Mouse (Mus musculus) A20 (cell line): ENCODE results near the gene Car9.

ENCODE experiments used
- DNase-seq: peaks from one replicate; pipeline ENCODE4 v3.0.0-alpha.2; 2011; ENCODE audit warnings: low read depth, low spot score

Car9 gene

DNA sequence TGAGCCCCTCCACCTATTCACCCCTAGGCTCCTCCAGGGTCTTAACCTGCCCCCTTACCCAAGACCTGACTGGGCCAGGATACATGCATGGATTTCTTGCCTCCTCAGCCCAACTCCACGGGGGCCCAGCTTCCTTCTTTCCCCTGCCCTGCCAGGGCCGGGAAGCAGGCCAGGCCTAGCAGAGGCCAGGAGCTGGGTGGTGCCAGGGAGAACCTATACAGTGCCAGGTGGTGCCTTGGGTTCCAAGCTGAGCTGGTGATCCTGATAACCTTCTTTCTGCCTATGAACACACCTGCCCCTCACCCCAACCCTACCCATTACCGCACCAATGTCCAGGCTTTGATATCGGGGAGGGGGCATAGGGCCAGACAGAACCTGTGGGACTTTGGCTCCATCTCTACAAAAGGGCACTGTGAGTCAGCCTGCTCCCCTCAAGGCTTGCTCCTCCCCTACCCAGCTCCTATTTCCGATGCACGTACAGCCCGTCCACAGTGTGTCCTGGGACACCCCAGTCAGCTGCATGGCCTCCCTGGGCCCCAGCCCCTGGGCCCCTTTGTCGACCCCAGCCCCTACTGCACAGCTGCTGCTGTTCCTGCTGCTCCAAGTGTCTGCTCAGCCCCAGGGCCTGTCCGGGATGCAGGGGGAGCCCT is at the start of gene Car9:
Gene Car9, plus strand, starts transcription at position 431 of the 650 bp plus-strand sequence.
- DNase-seq, result no peak

DNA sequence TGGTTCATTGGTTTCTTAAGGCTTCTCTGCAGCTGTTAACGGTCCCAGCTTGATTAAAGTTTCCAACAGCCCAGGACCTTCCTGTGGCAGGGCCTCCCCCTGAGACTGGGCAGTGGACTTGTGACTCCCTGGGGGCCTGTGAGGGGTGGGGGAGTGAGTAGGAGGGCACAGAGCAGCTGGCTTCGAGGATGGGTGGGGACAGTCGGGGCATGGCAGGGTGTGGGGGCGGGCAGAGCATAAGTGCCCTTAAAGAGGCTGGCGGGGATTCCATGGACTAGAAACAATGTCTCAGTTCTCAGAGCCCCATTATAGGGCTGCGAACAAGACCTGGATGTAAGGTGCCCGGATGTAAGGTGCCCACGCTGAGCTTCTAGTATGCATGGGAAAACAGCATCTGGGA is 49.6 kb upstream of the Car9 start:
- DNase-seq, result peak; percentile 68

DNA sequence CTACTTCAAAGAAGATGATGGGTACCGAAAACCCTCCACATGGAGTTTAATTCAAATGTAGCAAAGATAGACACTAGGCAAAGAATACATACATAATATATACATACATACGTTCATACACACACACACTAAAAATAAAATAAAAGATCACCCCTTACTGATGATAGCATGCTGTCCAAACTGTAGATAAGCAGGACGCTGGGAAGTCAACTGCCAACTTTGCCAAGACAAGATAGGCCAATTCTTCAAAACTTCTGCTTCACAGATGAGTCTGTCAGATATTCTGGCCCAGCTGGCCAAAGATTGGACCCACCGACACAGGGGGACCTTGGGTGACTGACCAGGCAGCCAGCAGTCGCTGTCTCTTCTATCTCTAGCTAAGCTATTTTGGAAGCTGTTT is 43.7 kb upstream of the Car9 start:
- no peak for DNase-seq

DNA sequence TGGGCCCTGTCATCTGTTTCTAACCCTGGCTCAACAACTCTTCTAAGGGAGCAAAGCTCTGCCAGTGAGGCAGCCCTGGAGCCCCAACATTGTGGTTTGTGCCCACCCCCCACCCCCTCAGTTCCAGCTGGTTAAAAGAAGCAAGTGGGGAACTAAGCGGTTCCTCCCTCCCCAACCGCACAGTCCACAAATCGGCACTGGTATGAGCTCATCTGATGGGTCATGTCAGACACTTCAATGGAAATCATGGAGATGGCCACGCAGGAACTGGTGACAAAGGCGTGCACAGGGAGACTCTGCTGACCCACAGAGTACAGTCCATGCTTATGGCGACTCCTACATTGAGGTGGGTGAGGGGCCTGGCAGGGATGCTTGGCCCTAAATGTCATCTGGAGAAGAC is 40.8 kb upstream of the Car9 start:
- DNase-seq, result peak; percentile 39

DNA sequence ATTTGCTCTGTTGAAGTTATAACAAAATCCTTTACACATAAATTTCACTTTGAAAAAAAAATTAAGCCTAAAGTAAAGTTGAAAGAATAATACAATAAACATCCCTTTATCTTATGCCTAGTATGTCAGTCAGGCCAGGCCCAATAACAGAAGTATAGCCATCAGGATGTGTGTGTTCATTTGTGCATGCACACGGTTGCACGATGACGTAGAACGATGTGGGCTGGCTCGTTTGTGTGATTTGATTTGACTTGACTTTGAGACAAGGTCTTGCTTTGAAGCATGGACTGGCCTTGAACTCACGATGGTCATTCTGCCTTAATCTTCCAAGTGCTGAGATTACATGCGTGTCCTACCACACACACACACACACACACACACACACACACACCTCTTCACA is 39.9 kb upstream of the Car9 start:
- no peak for DNase-seq

DNA sequence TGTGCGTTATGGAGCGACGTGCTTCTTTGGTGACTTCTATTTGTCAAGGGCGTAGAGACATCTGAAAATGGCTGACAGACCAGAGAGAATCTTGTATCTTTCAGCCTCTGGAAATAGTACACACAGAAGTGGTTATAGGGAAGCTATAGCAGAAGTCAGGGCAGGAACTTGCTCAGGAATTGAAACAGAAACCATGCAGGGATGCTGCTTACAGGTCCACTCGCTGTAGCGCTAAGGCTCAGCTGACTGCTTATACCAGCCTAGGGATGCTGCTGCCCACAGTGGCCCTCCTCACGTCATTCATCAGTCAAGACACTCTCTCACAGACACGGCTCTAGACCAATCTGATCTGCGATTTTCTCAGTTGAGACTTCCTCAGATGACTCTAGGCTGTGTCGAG is 36.5 kb upstream of the Car9 start:
- DNase-seq, result no peak

- DNase-seq, result no peak
Measured at GRCm38 (mm10) chr4:43473636-43474035, 33.1 kb upstream of the Car9 start.

DNA sequence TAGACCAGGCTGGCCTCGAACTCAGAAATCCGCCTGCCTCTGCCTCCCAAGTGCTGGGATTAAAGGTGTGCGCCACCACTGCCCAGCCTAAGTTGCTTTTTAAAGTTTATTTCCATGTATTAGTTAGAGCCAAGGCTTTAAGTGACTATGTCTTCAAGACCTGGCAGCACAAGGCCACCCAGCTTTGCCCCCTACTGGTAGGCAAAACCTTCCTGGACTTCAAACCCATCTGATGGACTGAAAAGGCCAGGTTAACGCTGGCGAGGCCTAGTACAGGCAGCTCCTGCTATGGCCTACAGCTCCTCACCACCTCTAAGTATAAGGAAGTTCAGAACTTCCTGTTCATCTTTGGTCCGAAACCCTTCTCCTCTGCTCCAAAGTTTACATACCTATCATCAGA is 30.2 kb upstream of the Car9 start:
- peak; percentile 57 for DNase-seq

GRCm38 (mm10) chr4:43477857-43478533 is 28.8 kb upstream of the Car9 start:
- DNase-seq, result peak; percentile 96

DNA sequence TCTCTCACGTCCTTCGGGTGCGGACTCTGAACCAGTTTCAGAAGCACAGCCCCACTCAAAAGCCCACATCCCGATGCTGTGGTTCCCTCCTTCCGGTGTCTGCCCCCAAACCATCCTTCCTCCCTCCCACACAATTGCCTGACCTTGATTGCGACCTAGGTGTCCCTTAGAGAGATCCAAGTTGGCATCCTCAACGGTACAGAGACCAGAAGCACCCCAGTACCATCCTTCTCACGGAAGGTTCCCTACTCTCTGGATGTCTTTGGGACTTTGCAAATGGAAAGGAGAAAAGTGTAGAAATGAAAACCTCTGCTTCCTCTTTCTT is 28.3 kb upstream of the Car9 start:
- no peak for DNase-seq

GRCm38 (mm10) chr4:43478906-43479832 is 27.6 kb upstream of the Car9 start:
- DNase-seq, result peak; percentile 92

DNA sequence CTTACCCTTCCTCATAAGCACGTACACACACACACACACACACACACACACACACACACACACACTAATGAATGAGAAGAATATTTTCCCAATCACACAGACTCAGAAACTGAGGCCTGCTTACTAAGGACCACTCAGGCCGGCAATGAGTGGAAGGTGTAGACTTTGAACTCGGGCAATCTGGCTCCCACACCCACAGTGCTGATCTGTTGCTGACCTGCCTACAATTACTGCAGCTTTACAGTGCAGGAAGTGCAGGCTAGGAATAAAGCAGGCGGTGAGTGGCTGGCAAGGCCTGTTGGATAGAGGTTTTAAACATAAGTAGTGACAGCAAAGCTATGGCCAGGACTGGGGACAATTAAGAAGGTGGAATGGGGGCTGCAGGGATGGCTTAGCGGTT is 25.8 kb upstream of the Car9 start:
- no peak for DNase-seq

DNA sequence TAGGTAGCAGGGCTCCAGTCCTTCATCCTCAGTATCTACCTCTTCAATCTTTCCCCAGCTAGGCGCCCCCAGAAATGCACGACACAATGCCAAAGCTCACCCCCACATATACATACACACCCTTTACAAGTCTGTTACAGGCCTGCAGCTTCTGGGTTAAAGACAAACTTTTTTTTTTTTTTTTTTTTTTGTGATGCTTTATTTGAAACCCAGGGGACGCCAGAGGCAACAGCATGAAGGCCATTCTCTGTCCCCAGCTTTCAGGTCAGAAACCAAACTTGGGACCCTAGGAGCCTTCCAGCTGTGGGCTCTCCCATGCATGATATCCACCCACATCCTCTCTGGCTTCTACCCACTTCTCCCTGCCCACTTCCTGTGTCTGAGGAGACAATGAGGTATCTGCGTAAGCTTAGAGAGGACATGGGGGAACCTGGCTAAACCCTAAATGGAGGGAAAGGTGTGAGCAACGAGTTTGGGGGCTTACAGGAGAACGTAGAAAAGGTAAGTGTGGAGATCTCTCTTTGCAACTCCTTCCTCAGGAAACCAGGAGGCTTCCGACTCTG is 24.8 kb upstream of the Car9 start:
- no peak for DNase-seq

- no peak for DNase-seq
Measured at GRCm38 (mm10) chr4:43482591-43482990, 24.2 kb upstream of the Car9 start.

DNA sequence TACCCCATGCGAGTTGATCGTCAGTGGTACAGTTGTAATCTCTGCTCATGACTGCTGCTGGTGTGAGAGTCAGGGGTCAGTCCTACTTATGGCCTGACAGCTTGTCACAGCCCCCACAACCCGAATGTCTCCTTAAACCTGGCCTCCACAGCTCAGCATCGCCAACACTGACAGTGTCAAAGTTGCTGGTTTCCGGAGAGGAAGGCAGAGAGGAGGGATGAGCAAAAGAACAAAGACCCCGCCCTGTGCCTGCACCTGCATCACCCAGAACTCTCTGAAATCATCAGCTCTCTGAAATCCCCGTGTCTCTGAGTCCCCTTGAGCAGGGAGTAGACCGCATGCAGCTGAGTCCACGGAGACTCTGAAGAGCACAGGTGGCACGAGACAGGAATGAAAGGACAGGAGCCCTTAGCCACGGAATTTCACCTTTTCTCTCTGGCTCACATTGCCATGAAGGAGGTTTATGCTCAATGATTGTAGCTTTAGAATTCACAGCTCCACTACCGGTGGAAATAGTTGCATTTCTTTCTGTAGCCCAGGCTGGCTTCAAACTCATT is 23.2 kb upstream of the Car9 start, which contains the start of gene Sit1:
Gene Sit1, minus strand, starts transcription at position 200 of the 557 bp plus-strand sequence.
- DNase-seq, result peak; percentile 58

DNA sequence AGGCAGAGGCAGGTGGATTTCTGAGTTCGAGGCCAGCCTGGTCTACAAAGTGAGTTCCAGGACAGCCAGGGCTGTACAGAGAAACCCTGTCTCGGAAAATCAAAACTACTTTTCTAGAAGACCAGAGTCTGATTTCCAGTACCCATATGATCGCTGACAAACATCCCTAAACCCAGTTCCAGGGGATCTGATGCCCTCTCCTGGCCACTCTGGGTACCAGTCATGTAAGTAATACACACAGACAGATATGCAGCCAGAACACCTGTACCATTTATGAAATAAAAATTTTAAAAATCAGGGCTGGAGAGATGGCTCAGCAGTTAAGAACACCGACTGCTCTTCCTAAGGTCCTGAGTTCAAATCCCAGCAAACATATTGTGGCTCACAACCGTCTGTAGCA is 21.1 kb upstream of the Car9 start:
- DNase-seq, result peak; percentile 41

- DNase-seq, result no peak
Measured at GRCm38 (mm10) chr4:43489611-43490010, 17.2 kb upstream of the Car9 start.

DNA sequence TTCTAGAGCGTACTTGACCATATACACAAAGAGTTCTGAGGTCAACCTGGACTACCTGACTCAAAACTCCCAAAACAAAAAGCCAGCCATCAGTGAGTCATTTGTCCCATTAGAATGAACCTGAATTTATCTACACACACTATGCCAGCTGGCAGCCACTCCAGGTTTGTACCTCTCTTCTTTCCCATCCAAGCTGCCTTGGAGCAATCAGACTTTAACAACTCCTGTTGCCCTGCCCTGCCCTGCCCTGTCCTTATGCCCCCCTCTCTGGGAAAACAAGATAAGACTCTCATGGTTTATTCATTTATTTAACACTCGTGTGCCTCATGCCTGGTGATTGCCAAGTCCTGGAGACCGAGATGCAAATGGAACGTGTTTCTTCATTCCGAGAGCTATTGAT is 16.0 kb upstream of the Car9 start:
- DNase-seq, result no peak

- DNase-seq, result no peak
Measured at GRCm38 (mm10) chr4:43492101-43492820, 14.5 kb upstream of the Car9 start.

GRCm38 (mm10) chr4:43492821-43493185 is 14.0 kb upstream of the Car9 start, which contains the start of gene Ccdc107:
Gene Ccdc107 (plus strand): TSS chr4:43492900.
- peak; percentile 96 for DNase-seq

DNA sequence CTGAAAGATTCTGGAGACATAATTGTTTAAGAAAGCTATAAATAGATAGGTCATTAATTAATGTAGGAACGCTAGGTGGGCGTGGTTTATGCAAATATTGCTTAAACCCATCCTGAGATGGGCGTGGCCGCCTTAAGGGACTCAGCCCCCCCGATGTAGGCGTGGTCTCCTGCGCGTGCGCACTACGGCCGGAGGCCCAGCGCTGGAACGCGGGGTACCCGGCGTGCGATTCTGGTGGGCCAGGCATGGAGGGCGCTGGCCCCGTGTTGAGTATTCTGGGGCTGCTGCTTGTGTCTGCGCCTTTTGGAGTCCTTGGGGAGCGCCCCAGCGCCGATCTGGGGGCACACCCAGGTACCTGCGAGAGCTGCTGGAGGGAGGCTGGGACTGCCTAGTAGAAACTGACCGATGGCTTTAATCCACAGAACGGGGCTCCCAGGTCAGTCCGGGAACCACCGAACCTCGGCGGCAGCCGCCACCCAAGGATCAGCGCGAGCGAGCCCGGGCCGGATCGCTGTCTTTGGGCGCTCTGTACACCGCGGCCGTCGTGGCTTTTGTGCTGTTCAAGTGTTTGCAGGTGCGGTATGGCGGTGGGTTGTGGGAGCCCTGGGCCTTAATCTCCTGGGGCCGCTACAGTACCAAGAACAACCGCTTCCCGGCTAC is 13.4 kb upstream of the Car9 start:
- peak; percentile 97 for DNase-seq
